Mouse (Mus musculus) layer of hippocampus, adult 8-10 months (tissue): Measurements from ENCODE around the gene Susd6. TPM values are rescaled to one million over a fixed set of nuclear protein-coding genes. Genes with fewer than 3 reads are reported as not detected.
A peak's percentile ranks its signal among the peaks of the same experiment; 100 is the strongest.
"Not testable (repeated sequence)": the region's sequence is repeated elsewhere in the genome, so short reads cannot be mapped to it uniquely, and the experiment has no call there.

Source experiments
- DNase-seq, 2 experiments: peaks; one replicate each; pipeline ENCODE4 v3.0.0; 2022; ENCODE audit warnings: low spot score in 2 of 2
- total RNA-seq, 4 experiments: library from RNA; stranded (reverse); gene quantifications; 2 replicates each; pipeline ENCODE4 v1.2.4; 2022

Susd6 gene
- total RNA-seq, 4 experiments from 2014 or later: 62.8 to 67.0 (median 65.0) TPM

DNA sequence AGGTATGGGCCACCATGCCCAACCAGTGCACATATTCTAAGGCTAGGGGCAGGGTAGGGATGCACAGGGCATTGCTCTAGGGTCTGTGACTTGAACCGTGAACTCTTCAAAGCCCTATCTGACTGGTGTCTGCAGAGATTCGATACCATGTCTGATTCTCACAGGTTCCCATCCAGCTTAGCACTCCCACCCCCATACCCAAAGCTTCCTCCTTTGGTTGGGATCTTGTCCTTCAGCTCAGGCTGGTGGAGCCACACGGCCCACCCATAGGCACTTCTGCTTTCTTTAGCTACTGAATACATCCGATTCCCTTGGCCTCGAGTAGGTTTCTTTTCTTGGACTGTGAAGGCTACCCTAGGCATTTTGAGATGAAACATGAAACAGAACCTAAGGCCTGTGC, 5.3 kb upstream of the Susd6 start:
- no peak for DNase-seq

DNA sequence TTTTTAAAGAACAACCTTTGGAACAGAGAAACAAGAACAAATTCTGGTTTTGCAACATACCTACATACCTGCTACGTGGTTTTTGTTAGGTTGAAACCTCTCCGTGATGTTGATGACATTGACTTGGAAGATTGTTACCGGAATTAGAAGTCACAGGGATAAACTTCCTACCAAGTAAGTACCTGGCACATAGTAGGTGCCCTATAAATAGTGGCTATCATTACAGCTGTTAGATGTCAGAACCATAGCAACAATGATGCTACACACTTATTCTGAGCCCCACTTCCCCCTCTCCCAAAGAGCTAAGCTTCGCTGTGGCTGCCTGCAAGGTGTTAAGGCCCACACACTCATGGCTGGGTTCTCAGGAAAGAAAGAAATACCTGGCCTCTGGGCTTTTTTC, 4.7 kb upstream of the Susd6 start:
- DNase-seq: no peak

- DNase-seq: no peak
These were observed 3.7 kb upstream of the Susd6 start for GRCm38 (mm10) chr12:80786591-80786990.

- DNase-seq: no peak
These were observed 2.7 kb upstream of the Susd6 start for GRCm38 (mm10) chr12:80787604-80788003.

GRCm38 (mm10) chr12:80788188-80788587, 2.1 kb upstream of the Susd6 start:
- no peak for DNase-seq

DNA sequence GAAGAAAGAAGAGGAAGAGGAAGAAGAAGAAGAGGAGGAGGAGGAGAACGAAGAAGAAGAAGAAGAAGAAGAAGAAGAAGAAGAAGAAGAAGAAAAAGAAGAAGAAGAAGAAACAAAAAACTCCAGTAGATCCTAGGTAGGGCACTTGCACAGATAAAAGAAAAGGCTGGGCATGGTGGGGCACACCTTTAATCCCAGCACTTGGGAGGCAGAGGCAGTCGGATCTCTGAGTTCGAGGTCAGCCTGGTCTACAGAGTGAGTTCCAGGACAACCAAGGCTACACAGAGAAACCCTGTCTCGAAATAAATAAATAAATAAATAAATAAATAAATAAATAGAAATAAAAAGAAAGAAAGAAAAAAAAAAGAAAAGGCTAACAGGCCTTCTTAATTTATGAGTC, 1.0 kb upstream of the Susd6 start:
- not testable (repeated sequence) for DNase-seq

DNA sequence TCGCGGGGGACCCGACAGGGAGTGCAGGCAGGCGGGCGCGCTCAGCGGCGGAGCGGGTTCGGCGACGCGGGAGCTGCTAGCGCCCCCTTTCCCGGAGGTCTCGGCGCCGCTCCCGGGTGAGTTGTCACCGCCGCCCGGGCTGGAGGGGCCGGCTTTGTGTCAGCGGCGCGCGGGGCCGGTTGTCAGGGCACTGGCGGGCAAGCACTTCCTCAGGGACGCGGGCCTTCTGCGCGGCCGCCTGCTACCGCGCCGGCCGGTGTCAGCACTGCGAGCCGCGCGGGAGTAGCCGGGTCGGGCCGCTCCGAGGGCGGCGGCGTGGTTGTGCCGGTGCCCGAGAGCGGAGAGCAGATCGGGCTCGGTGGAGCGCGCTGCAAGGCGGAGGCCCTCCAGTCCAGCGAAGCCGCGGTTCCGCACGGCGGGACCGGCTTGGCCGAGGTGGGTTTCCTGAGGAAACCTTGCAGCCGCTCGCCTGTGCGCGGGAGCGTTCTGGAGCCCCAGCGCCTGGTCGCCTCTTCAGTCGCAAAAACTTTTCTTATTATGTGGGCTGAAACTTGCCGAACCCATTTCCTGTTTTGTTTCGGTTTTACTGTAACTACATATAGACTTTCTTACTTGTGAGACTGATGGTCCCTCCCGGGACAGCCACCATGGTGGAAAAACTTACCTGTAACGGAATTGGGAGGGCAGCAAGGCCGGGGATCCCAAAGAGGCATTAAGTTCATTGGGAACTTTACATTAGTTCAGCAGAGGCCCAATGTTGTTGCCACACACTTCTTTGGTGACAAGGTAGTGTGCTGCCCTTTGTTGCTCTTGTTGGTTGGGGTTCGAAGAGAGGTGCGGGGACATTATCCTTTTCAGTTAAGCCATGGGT, 625 bp downstream of the Susd6 start:
- no peak for DNase-seq

DNA sequence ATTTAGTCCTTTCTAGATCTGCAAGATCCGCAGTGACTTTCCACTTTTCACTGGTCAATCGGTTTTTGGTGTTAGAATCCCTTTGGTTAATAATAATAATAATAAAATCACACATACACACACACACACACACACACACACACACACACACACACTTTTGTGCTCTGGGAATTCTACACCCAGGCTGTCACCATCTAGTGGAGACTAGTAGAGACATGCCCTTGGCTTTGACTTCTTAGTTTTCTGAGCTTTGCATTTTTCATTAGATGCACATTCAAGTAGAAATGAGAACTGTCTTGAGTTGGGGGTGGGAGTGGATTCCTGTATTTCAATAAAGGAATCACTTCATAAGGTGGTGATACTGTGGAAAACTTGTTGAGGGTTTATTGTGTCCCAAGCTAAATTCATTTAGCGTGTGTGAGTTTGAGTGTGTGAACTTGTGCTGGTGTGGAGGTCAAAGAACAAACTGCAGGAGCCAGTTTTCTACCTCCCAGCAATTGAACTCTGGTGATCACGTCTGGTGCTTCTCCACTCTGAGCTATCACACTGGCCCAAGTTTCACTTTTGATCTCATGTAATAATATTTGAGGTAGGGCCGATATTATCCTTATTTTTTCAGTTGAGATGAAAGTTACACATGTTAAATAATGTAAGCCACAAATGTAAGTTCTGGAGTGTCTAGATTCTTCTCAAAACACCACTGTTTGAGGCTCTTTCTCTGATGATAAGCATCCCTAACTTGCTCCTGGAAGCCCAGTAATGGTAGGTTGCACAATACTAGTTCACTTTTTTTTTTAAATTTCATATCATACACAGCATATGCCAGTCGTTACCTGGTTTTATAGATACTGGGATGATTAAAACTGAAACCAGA, 1.5 kb downstream of the Susd6 start:
- no peak for DNase-seq

DNA sequence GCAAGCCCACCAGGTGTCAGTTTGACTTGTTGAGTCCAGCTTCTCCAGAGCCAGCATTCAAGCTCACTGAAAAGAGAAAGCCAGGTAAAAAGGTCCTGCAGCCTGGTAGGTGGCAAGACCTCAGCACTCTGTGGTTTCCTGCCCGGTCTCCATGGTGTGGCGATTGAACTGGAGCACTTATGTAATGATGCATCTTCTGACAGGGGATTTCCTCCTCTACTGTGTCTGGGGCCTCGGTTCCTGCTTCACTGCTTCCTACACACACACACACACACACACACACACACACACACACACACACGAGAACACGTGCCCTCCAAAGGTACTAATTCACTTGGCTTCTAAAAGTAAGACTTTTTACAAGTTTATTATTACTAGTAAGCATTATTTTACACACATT, 2.6 kb downstream of the Susd6 start:
- DNase-seq: no peak

DNA sequence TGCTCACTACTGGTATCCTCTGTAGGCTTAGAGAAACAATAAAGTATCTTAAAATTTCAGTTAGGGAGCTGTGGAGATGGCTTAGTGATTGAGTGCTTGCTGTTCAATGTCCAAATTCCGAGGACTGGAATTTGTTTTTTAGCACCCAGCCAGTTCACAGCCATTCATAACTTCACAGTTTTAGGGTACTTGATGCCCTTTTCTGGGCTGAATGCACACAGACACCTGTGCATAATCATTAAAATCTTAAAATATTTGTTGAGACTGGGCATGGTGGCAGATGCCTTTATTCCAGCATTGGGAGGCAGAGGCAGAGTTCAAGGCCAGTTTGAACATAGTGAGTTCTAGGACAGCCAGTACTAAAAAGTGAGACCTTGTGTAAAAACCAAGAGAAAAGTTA, 3.2 kb downstream of the Susd6 start:
- DNase-seq: no peak

- no peak for DNase-seq
These were observed 4.2 kb downstream of the Susd6 start for GRCm38 (mm10) chr12:80794522-80794921.

DNA sequence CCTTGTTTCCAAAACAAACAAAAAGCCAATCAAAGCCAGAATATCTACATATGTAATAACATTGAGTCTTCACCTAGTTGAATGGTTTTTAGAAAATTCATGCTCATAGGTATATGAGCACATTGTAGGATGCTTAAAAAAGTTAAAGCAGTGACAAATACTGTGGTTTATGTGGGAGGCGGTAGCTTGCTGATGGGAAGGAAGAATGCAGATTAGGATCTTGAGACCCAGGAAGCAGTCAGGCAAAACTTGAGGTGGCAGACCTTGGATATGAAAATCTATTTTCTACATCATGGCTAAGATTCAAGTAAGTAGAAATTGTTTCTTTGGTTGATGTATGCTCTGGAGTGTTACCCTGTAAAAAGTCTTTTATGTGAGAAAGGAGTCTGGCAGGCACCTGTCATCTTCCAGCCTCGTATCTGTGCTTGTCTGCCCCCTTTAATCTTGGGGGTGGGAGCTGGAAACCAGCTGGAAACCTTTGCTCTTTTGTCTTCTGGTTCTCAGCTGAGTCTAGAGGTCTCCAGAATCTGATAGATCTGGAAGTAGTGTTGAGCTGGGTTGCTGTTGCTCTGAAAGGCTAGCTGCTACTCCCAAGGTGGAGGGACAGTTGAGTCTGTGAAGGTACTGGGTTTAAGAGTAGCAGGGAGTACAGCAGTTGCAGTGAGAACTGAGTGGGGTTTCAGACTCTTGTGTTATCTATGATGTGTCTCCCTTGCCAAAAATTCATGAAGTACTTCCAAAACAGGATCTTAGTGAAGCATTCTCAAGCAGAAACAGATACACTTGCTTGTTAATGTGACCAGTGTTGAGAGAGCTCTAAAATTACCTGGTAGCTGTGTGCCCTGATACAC, 4.8 kb downstream of the Susd6 start:
- DNase-seq: no peak

DNA sequence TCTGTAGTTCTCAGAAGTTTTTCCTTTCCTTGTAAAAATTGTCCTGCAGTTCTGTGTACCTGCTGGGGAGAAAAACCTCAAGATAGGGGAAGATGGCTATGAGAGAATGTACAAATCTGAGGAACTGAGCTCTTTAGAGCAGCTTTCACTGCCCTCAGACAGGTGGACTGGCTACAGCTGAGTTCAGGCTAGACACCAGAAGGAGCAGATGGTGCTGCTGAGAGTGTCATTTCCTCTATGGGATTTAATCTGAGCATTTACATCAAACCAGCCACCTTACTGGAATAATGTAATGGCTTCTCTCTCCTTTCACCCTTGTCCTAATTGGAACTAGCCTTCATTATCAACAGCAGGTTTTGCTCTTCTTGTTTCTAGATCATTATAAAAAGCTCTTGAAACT, 8.0 kb downstream of the Susd6 start:
- DNase-seq: no peak

GRCm38 (mm10) chr12:80800156-80800555, 9.8 kb downstream of the Susd6 start:
- DNase-seq: no peak

GRCm38 (mm10) chr12:80801443-80801842, 11.1 kb downstream of the Susd6 start:
- no peak for DNase-seq

GRCm38 (mm10) chr12:80803924-80804323, 13.6 kb downstream of the Susd6 start:
- peak; percentile 65 to 83 for DNase-seq

DNA sequence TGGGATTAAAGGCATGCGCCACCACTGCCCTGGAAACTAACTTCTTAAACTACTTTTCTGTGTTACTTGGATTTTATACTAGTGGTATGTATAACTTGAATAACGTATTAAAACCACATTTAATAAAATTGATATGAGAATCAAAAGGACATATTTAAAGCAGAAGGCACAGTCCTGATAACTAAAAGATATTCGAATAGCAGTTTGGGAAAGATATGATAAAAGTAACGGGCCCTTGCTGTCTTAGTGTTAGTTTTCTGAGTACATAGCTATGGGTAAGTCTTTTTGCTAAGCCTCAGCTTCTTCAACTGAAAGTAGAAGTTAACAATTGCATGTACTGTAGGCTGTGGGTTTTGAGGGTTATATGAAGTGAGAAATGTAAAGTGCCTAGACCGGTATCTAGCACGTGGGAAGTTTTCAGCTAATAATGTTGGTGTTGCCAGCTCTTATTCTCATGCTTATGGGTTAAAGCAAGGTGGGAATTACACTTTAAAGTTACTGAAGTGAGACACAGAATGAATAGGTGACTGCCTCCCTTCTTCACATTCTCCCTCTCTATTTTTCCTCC, 14.6 kb downstream of the Susd6 start:
- no peak for DNase-seq

DNA sequence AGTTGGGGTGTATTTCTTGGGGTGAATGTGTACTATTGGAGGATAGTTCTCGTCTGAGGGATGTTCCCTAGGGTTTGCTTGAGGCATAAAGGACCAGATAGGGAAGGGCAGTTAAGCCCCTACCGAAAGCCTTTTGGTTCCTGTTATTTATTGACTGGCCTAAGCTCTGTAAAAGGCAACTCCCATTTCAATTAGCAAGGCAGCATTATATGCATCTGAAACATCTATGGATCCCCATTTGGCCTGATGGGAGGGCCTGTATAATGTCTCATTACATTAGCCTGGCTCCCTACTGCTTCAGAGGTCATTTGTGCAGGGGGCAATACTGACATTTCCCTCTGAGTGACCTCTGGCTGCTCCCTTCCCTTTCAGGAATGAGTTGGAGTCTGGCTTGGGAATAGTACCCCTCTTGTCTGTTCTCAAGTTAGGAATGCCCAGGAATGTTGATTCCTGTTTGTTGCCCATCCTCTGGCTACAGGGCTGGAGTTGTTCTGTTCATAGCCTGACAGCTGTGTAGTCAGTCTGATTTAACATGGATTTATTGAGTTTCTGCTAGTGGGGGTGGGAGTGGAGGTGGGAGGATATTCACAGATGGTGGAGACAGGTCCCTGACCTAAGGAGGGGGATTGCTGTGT, 17.3 kb downstream of the Susd6 start:
- DNase-seq: no peak

DNA sequence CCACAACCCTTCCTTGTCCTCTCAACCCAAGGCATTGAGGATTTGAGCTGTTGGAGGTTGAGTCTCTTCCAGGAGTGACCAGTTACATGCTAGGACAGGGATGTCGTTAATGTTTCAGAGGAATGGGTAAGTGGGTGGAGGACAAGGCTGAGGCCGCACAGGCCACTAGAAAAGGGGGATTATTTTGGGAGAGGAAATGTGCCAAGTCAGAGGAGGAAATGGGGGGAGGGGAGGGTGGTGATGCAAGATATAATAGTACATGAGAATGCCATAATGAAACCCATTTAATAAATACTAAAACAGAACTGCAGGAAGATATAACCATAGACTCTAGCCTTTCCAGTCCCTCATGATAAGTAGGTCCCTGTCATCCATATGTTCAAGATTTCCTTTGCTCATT, 19.7 kb downstream of the Susd6 start:
- DNase-seq: no peak

- DNase-seq: no peak
These were observed 21.6 kb downstream of the Susd6 start for GRCm38 (mm10) chr12:80811646-80812509.
